Mouse (Mus musculus) gastrocnemius, postnatal 10 days (tissue): ENCODE results near the gene Grip2. TPM values are rescaled to one million over a fixed set of nuclear protein-coding genes. Genes with fewer than 3 reads are reported as not detected.
A peak's percentile ranks its signal among the peaks of the same experiment; 100 is the strongest.

Source experiments
- DNase-seq: peaks from one replicate; pipeline ENCODE4 v3.0.0; 2021; ENCODE audit warnings: mixed read lengths
- long read RNA-seq, 2 experiments: library from polyadenylated mRNA; stranded (forward); transcript quantifications; one replicate each; pipeline ENCODE4 v2.0.0; 2021
- total RNA-seq, 2 experiments: library from RNA; stranded (reverse); gene quantifications; 2 replicates each; pipeline ENCODE4 v1.2.3; 2021

The Grip2 gene
- 1 to 10 TPM; 4.0 to 8.2 TPM for total RNA-seq
- long read RNA-seq, experiment 1, partial matches to known transcripts: 1 of 9 reads
- long read RNA-seq, experiment 1, other reads (novel, unspliced or antisense): 8 of 9 reads
- long read RNA-seq, experiment 2, partial matches to known transcripts: 2 of 7 reads
- long read RNA-seq, experiment 2, other reads (novel, unspliced or antisense): 5 of 7 reads

DNA sequence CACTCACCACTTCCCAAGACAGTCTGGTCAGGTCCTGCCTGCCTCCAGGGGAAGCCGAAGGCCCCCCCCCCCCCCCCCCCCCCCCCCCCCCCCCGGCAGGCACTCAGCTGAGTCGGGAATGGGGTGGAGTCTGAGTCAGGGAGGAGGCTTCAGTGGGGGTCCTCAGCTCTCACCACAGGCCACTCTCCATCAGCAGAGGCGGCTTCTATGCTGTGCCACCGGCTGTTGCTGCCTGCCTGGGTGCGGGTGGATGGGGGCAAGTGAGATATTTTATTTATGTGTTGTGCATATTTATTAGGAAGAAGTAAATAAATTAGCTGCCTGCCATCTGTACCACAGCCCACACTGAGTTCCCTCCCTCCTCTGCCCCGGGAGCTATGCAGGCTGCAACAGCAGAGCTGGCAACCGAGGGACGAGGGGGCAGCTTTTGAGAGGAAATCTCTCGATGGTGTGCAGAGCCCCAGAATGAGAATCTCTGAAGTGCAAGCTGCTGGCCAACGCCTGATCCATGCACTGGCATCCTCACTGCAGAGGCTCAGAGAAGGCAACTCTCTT is at the start of gene Grip2:
Gene Grip2, minus strand, starts transcription at position 235 of the 555 bp plus-strand sequence.
- DNase-seq: no peak

DNA sequence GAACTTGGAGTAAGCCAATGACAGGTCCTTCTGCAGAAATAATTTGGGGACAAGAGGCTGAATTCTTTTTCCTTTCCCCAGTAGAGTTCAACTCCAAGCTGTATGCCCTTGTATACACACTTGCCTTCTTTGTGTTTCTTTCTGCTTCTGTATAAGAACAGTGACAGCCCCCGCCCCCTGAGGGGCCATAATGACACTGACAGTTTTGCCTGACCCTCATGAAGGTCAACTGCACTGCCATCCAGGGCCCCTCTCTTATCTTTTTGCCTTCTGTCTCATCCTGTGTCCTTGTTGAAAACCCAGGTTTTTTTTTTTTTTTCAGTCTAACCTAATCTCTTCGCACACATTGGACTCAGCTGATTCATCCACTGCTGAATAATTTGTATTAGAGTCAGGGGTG is 45.7 kb upstream of the Grip2 start:
- DNase-seq: no peak

DNA sequence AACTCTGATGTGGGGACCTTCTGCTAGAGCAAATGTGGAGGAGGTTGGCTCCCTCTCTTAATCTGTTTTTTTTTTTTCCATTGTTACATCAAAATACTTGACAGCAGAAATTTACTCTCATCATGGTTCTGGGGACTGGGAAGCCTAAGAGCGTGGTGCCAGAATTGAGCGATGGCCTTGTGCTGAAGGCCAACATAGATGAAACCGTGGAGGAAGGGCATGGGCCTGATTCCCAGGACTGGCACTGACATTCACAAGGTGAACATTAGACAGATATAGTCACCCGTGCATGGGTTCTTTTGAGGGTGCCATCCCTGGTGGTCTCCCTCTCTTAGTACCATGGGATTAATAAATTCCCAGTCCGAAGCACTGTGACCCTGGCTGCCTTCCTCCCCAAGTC is 41.0 kb upstream of the Grip2 start:
- DNase-seq: no peak

DNA sequence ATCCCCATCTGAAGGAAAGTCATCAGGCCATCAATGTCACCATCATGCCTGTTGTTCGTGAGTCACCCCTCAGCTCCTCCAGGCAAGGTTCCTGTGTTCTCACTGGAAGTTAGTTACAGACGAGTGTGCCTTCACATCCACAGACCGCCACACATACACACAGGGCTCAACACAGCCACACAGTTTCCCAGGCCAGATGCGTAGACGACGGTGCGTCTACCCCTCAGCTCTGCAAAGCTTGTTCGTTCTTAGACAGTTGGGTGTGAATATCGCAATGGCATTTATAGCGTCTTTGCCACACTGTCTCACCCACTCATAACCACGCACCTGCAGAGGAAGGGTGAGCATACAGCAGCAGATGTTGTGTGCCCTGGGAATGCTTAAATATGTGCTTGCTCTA is 38.6 kb upstream of the Grip2 start:
- no peak for DNase-seq

DNA sequence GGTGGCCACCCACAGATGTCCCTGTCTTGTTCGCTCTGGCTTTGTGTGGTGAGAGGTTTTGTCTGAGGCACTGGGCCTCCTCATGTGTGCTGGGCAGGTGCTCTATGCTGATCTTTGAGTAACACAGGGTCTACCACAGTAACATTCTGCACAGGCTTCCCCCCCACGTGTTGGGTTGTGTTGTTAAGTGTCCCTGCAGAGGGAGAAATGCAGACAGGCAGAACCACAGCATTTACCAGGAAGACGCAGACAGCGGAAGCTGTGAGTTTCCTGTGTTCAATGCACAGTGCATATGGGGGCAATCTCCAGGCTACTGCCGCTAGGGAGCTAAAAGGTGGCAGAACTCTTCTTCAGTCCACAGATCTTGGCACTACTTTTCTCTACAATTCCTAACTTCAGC is 37.5 kb upstream of the Grip2 start:
- no peak for DNase-seq

DNA sequence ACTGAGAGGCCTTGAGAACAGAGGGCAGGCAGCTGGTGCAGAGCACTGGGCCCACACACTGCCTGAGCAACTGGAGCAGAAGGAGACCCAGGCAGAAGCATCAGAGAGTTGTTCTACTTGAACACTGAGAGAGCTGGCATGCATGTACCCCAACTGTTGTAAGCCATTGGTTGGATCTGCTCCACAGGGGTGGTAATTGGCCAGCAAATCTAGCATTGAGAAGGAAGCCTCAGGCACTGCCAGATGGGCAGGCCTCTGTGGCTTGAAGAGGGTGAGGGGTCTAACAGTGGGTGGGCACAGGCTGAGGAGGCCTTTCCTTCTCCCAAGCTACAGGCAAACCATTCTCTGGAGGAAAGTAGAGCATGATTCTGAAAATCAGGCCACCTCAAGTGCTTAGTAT is 35.8 kb upstream of the Grip2 start:
- no peak for DNase-seq

DNA sequence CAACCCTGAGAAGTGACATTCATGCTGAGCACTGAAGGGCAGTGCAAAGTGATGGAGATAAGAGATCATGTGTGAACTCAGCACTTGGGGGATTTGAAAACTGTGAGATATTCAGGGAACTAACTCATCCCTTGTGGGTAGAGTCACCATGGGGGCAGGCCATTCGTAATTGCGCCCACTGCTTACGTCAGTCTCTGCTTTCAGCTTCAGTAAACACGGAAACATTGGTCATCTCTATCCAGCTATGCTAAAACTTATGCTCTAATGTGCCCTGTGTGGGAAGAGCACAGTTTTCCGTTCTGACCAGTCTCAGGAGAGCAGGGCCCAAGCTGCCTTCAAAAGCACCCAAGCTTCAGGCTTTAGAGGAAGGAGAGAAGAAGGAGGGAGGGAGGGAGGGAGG is 31.3 kb upstream of the Grip2 start:
- no peak for DNase-seq

DNA sequence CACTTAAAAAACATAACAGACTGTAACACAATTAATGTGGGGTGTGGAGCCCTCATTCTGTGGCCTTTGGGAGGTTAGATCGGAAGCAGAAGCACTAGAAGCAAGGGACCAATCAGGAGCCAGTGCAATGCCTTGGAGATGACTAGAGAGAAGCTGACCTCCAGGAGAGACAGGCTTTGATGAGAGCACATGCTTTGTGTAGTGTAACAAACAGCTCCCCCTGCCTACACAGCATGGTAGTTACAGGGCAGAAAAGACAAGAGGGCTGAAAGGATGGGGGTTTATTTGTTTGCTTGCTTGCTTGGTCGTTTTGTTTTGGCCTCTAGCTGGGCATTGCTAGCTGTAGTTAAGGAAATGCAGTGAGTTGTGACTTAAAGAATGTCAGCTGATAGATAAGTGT is 25.5 kb upstream of the Grip2 start:
- peak; percentile 31 for DNase-seq

DNA sequence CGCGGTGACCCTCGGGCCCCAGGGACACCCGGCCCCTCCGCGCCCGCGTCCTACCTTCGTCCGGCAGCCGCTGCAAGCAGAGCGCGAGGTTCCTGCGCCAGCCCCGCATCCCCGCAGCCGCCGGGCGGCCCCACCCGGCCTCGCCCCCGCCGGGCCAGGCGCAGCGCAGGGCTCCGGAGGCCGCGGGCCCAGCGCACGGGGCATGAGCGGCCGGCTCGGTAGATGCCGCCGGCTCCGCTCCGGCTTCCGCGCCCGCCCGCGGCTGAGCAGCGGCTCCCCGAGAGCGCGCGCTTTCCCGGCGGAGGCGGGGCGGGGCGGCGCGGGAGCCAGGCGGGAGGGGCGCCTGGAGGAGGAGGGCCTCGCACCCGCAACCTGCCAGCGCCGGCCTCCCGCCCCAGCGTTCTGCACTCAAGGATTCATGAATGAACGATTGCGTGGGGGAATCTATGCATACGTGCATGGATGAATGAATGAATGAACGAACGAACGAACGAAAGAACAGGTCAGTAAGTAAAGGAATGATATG is 16.6 kb upstream of the Grip2 start:
- no peak for DNase-seq

DNA sequence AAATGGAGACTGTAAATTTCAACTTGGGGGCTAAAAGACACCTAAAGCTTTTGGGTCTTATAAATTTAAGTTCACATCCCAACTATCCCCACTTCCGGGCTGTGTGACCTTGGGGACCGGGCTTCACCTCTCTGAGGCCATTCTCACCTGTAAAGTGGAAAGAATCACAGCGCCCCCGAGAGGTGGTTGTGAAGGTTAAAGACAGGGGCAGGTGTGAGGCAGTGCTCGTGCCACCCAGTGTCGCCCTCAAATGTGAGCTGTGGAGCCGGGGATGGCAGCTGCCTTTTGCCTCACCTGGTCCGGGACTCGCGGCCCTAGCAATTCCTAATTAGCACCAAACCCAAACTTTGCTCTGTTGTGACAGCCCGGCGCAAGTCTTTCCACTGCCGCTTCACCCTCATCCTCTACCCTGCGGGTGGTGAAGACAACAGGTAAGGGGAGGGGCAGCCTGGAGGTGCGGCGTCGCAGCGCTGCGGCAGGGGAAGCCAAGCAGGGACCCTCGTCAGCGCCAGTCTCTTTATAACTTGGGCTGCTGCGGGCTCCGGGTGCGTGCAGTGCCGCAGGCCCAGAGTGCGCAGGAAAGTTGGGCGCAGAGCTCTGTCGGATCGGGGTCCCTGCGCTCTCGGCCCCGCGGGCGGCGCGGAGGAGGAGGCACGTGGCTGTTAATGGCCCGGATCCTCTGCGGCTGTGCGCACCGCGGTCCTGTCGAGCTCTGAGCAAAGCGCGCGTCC is 16.0 kb upstream of the Grip2 start:
- DNase-seq: no peak

DNA sequence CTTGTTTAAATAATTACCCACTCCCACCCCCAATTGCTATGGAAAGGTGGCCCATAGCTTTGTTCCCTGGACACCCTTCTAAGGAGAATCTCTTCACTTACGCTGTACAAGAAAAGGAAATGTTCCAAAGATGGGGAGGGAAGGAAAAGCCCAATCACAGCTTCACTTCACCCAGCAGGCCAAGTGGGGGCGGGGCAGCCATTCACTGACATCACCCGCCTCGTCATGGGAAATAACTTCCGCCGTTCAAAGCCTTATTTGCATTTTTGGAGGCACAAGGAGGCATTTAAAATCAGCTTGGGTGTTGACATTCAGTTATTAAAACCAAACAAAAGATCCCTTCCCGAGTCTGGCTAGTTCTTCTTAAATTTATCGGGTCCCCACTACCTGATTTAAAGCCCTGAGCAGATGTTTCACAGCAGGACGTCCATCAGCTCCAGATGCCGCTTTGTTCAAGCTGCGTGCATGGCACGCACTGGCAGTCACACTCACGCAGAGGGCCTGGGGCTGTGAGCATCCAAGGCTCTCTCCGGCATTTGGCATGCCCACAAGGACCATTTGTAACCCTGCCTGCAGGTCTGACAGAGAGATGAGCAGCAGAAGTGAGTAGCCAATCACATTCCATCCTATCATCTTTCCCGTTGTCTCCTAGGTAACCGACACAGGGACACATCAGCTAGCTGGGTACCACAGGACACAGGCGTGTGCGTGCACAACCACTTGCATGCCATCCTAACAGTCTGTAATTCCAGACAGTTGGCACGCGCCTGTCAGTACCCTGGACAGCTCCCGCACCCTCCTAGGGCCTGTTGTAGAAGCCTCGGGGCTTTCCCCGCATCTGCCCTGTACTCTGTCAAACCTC is 12.2 kb upstream of the Grip2 start:
- DNase-seq: peak; percentile 76

DNA sequence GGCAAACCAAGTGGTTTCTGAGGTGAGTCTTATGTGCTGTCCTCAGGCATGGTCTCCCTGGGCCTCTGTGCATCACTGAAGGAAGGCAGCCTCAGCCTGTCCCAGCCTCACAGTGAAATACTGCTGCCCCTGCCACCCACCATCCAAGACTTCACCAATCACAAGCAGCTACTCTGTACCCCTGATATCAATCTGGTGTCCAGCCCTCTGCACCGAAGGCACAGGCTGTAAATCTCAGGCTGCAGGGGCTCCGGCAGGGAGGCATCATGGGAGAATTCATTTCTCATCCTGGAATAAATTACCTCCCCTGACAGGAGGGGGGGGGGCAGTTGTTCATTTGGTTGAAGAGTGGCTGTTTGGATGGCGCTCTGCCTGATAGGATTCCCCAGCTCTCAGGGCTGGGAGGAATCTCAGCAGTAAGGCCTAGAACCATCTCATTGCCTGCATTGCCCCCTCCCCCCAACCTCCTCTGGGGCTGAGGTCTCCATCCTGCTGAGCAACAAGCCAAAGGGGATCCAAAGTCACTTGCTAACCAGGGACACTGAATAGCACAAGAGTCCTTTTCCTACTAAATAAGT is 5.9 kb upstream of the Grip2 start:
- no peak for DNase-seq

DNA sequence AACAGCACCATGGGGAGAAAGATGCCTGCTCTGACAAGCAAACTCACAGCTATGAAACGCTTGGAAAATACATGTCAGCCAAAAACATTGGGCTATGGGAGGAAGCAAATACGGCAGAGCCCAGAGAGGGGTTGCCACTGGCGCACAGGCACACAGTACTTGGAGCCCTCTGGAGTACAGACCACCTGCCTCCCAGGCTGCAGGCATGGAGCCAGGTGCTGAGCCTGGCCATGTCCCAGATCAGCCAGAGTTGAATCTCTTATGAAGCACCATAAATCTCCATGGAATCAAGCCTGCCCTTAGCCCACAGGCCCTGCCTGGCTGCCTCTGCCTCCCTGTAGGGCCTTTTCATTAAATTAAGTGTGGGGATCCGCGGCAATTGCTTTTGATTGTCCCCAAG is 876 bp upstream of the Grip2 start:
- DNase-seq: no peak

DNA sequence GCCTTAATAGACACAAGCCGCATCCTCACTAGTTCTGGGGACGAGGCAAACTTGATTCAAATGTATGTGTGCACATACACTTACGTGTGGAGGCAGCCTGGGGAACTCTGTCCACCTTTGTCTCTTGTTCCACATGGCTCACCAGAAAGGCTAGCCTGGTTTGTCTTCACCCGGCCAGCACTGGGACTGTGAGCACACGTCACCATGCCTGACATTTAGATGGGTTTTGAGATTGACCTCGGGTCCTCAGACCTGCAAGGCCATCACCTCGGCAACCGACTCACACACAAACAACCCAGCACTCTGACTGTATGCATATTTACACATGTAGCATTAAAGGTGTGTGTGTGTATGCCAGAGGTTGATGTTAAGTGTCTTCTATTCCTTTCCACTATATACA is 8.8 kb downstream of the Grip2 start:
- DNase-seq: no peak

DNA sequence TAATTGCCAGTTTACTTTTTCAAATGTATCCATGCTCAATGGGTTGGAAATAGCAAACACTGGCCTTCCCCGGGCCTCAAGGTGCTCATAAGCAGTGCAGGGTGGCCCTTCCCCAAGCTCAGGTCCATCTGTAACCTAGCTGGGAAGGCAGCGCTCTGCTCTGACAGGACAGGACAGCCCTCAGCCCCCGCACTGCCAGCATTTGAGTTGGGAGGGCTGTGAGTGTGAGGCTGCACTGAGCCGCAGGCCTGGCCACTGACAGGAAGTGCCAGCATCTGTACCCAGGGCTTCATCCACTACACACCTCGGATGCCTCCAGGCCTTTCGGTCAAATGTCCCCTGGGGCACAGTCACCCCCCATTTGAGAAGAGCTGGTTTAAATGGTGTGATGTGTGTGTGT is 11.1 kb downstream of the Grip2 start:
- DNase-seq: no peak

DNA sequence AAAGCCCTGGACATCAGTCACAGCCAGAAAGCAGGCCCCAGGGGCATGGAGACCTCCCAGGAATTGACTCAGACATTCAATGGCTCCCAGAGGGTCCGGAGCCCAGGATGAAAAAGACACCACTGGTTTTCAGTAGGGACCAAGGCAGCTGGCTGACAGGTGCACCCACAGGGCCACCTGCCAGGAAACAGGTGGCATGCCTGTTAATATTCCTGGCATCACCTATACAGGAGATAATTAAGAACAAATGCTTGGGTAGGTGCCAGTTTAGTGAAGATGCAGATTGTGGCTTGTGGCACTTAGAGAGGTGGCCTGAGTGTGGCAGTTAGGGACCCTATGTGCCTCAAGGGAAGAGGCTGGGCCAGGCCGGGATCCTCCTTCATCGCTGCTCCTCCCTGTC is 13.4 kb downstream of the Grip2 start:
- DNase-seq: no peak

DNA sequence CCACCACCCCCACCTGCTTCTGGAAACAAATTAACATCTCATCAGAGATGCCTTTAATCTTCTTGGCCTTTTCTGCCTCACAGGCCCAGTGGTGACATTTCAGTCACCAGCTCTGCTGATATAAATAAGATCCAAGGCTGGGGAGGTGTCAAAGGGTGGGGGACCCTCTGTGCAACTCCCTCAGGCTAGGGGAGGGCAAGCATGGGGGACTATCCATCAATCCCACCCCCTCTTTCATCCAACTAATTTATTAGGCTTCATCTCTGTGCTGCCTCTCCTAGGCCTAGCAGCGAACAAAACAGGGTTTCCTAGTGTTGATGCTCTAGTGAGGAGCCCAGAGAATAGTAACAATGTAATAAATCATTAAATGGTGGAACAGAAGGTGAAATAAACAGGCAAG is 17.0 kb downstream of the Grip2 start:
- no peak for DNase-seq

DNA sequence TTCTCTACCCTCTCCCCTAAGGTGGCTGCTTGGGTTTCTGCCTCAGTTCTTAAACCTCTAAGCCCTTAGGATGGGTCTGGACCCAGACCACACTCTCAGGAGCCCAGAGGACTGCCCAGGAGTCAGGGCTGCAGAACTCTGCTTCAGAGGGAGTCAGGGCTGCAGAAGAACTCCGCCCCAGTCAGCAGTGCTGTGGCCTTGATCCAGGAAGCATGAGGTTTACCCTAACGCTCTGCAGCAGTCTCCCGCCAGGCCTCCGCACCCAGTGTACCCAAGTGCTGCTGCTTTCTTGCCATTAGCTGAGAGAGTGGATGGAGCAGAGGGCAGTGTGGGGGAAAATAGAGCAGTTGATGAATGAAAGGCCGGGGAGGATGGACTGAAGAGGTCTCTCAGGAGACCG is 19.0 kb downstream of the Grip2 start:
- no peak for DNase-seq

DNA sequence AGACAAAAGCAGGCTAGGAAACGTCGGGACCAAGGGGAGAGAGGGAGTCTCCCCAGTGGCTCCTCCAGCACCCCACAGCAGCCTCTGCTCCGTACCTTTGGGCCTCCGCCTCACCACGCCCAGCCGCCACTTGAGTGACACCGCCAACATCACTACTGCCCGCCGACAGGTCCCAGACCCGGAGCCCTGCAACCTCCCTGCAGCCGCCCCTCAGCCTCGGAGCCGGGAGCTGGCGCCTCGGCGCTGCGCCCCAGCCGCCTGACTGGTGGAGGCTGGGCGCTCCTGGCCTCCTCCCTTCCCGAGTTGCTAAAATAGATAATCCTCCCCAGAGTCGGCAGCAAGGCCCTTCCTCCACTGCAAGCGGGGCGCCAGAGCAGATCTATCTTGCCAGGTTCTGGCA is 19.9 kb downstream of the Grip2 start:
- DNase-seq: peak; percentile 35

DNA sequence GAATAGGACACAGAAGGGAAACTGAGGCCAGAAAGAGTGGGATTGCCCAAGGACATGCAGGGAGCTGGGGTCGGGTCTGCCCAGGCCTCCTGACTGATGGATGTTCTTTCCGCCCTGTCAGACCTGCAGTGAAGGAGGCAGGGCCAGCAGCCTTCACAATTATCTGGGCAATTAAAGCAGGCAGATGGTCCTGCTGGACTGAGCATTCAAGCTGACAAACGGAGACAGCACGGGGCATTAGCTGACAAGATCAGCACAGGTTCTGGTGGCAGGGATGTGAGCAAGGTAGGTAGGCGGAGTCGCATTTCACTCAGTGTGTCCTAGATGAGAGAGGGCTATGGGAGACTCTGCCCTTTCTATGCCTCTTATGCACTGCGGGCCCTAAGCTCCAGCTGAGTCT is 22.9 kb downstream of the Grip2 start:
- DNase-seq: no peak

DNA sequence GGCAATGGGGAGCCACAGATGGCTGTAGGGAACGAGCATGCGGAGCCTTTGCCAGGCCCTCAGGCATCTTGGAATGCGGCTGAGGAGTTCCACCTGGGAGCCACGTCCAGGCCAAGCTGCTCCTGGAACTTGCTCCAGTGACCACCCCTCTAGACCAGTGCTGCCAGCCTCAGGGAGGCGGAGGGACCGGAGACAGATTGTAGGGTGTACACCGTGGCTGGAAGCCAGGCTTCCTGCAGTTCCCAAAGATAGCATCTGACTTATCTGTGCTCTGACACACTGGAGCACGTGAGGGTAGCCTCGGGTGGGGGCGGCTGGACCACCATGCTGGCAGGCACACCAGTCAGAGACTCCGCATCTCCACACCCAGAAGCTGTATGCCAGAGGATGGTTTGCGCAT is 28.6 kb downstream of the Grip2 start:
- DNase-seq: no peak

DNA sequence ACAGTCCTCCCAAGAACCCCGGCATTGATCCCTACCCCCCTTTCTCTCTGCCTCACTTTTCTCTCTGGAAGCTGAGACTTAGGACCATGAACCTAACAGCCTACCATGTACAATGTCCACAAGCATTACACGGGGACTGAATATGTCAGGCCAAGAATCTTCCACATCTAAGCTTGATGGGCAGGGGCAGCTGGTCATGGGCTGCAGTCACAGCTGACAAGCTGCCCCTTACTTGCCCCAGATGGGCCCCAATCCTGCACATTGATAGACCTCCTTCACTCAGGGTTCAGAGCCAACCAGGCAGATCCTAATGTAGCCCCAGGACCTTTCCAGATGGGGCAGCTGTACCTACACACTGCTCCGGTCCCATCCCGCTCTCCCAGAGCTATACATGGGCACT is 30.3 kb downstream of the Grip2 start:
- DNase-seq: no peak

DNA sequence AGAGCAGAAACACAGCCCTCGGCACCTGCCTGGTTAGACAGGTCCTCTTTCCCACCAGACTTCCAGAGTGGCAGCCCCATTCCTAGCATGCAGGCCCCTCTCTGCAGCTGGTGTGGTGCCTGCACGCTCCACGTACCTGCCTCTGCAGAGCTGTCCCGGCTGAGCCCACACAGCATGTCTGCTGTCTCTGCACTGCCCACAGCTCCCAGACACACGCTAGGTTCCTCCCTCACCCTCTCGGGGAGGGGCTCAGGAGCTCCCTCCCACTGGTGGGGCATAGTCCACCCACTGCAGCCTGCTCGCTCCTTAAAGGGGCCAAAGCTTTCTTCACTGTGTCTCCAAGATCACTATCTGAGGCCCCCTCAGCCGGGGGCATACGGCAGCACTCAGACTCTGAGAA is 31.0 kb downstream of the Grip2 start:
- no peak for DNase-seq
